Mouse (Mus musculus): Measurements from ENCODE around the gene Wapl.
A peak's percentile ranks its signal among the peaks of the same experiment; 100 is the strongest.

Gene Wapl

GRCm38 (mm10) chr14:34774231-34774630, 100.5 kb downstream of the Wapl start:
- DNase-seq, result no peak

DNA sequence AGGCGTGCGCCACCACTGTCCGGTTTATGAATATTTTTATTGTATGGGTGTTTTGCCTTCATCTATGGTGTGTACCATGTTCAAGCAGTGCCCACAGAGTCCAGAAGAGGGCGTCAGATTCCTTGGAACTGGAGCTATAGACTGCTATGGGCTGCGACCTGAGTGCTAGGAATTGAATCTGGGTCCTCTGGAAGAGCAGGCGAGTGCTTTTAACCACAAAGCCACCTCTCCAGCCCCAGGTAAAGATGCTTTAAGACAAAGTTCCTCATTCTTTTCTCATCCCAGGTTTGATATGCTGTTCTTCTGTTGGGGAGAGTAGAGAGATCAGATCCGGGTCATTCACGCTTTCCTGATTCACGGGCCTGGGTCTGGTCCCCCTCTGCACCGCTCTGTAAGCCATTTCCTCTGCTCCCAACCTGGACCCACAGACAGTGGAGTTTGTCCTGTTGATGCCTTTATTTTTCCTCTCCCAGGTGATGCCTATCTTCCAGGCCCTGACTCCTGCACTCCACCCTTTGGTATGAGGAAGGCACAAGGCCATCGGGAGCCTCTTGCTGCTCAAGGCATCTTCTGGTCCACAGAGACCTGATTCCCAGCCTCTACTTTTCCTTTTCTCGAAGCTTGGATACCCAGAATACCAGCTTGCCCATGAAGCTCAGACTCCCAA, 103.1 kb downstream of the Wapl start:
- DNase-seq, result no peak

- peak; percentile 67 for DNase-seq
Observed at GRCm38 (mm10) chr14:34777810-34778209, 104.1 kb downstream of the Wapl start.

DNA sequence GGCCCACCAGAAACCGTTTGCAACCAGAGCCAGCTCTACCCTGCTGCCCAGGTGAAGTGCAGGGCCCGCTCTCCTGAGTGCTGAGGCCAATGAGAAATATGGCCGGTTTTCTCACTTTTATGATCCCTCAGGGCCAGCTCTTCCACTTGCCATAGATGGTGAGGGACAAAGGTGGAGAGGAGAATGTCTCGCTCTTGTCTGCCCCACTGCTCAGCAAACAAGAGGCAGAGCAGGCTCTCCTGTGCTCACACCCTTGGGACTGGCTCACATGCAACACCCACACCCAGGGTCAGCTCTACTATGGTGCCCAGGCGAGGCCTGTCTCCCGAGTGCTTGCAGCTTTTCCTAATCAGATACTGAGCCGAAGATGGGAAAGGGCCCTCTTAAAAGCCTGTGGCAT, 105.0 kb downstream of the Wapl start:
- no peak for DNase-seq

DNA sequence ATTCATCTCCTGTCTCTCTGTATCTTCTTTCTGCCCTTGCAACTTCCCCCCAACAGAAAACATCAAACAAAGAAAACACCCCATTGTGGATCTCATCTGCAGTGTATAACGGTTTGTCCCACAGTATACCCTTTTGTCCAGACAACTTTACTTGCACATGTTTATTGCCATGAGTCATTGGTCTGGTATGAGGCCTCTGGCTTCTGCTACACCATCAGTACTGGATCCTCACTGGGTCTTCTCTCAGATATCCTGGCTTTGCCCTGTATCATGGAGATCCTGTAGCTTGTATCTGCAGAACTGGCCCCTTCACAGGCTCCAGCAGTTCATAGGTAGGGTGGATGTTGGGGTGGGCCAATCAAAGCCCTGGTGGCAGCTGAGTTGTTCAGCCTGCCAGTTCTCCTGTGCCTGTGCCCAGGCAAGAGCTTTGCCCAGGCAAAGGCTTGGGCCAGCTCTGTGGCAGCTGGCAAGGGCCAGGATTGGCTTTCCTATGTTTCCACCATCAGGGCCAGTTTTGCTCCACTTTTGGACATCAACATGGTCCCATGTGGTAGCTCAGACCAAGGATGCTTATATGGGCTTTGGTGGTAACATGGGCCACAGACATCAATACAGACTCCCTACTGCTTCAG, 119.8 kb downstream of the Wapl start:
- no peak for DNase-seq
